Mouse (Mus musculus) cerebellum, postnatal 10 days (tissue): ENCODE measurements around the gene Gm8369.
A peak's percentile ranks its signal among the peaks of the same experiment; 100 is the strongest.
"Not testable (repeated sequence)": the region's sequence is repeated elsewhere in the genome, so short reads cannot be mapped to it uniquely, and the experiment has no call there.

ENCODE experiments used
- DNase-seq, 2 experiments: peaks; one replicate each; pipeline ENCODE4 v3.0.0; 2021; ENCODE audit warnings: mixed read lengths in 2 of 2

The Gm8369 gene

GRCm38 (mm10) chr19:11516845-11517244 lies 31.1 kb downstream of the Gm8369 start:
- DNase-seq: no peak

GRCm38 (mm10) chr19:11517373-11517772 lies 31.6 kb downstream of the Gm8369 start:
- DNase-seq: not testable (repeated sequence)

GRCm38 (mm10) chr19:11518356-11518755 lies 32.6 kb downstream of the Gm8369 start:
- not testable (repeated sequence) for DNase-seq

GRCm38 (mm10) chr19:11520146-11520545 lies 34.4 kb downstream of the Gm8369 start:
- no peak for DNase-seq

GRCm38 (mm10) chr19:11533421-11533820 lies 47.7 kb downstream of the Gm8369 start:
- no peak for DNase-seq

GRCm38 (mm10) chr19:11533888-11534445 lies 48.2 kb downstream of the Gm8369 start:
- peak; percentile 7 to 26 for DNase-seq

GRCm38 (mm10) chr19:11536593-11536992 lies 50.9 kb downstream of the Gm8369 start, which contains the start of gene Ms4a4d:
Gene Ms4a4d, plus strand, starts transcription at chr19:11536801.
- DNase-seq: no peak

- DNase-seq: peak; percentile 24 to 31
Observed at GRCm38 (mm10) chr19:11537336-11537735, 51.6 kb downstream of the Gm8369 start.

- DNase-seq: not testable (repeated sequence)
Observed at GRCm38 (mm10) chr19:11540166-11540821, 54.6 kb downstream of the Gm8369 start.

- DNase-seq: not testable (repeated sequence)
Observed at GRCm38 (mm10) chr19:11544383-11544782, 58.6 kb downstream of the Gm8369 start.

GRCm38 (mm10) chr19:11547911-11548310 lies 62.2 kb downstream of the Gm8369 start:
- no peak for DNase-seq

GRCm38 (mm10) chr19:11554726-11555125 lies 69.0 kb downstream of the Gm8369 start:
- no peak for DNase-seq

GRCm38 (mm10) chr19:11559560-11559959 lies 73.8 kb downstream of the Gm8369 start:
- not testable (repeated sequence) for DNase-seq
